Mouse (Mus musculus) gastrocnemius, postnatal 25 days (tissue): ENCODE data around the gene Tank. TPM values are rescaled to one million over a fixed set of nuclear protein-coding genes. Genes with fewer than 3 reads are reported as not detected.

Source experiments
- DNase-seq: peaks from one replicate; pipeline ENCODE4 v3.0.0; 2022
- total RNA-seq, 2 experiments: library from RNA; stranded (reverse); gene quantifications; 1 replicate in 1 of 2; 2 replicates in 1 of 2; pipeline ENCODE4 v1.2.3; 2021

Tank gene
- total RNA-seq, 2 experiments from 2014 or later, result 15.3 to 16.8 TPM

- DNase-seq, result no peak
Measured at GRCm38 (mm10) chr2:61655382-61656281, 77.2 kb downstream of the Tank start.

GRCm38 (mm10) chr2:61656421-61657411, 78.3 kb downstream of the Tank start:
- peak; percentile 22 for DNase-seq

- DNase-seq, result no peak
Measured at GRCm38 (mm10) chr2:61659254-61659653, 80.9 kb downstream of the Tank start.

- no peak for DNase-seq
Measured at GRCm38 (mm10) chr2:61662833-61663232, 84.4 kb downstream of the Tank start.

GRCm38 (mm10) chr2:61663573-61664241, 85.3 kb downstream of the Tank start:
- no peak for DNase-seq

GRCm38 (mm10) chr2:61667420-61667819, 89.0 kb downstream of the Tank start:
- DNase-seq, result no peak

- no peak for DNase-seq
Measured at GRCm38 (mm10) chr2:61668260-61668659, 89.9 kb downstream of the Tank start.

GRCm38 (mm10) chr2:61674555-61674954, 96.2 kb downstream of the Tank start:
- DNase-seq, result no peak

GRCm38 (mm10) chr2:61681572-61681971, 103.2 kb downstream of the Tank start:
- no peak for DNase-seq

GRCm38 (mm10) chr2:61686533-61686932, 108.1 kb downstream of the Tank start:
- no peak for DNase-seq

GRCm38 (mm10) chr2:61689086-61689485, 110.7 kb downstream of the Tank start:
- no peak for DNase-seq

Other genes with a start within 250 kb of the Tank start
- gene Psmd14, start 133.1 kb downstream of the Tank start, total RNA-seq, result 10 to 100 TPM; 54.2 to 74.1 TPM
- gene Tbr1, start 224.3 kb downstream of the Tank start, total RNA-seq, result not detected